Mouse (Mus musculus): Measurements from ENCODE around the gene Itgal.
"Not testable (repeated sequence)": the region's sequence is repeated elsewhere in the genome, so short reads cannot be mapped to it uniquely, and the experiment has no call there.

The Itgal gene

DNA sequence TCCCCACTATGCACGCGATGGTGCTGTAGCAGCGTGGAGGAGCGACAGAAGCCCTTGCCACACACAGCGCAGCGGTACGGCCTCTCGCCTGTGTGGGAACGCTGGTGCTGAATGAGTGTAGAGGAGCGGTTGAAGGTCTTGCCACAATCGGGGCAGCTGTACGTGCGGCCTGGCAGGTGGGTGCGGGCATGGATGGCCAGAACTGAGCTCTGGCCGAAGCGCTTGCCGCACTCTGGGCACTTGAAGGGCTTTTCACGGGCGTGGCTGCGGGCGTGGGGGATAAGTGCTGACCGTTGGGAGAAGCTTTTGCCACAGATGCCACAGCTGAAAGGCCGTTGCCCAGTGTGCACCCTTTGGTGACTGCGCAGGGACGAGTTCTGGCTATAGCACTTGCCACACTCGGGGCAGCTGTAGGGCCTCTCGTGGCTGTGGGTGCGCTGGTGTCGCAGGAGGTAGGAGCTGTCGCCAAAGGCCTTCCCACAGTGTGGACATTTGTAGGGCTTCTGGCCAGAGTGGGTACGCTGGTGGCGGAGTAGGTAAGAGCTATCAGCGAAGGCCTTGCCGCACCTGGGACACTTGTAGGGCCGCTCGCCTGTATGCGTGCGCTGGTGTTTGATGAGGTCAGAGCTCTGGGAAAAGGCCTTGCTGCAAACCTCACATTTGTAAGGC, 47.4 kb downstream of the Itgal start:
- DNase-seq: no peak

DNA sequence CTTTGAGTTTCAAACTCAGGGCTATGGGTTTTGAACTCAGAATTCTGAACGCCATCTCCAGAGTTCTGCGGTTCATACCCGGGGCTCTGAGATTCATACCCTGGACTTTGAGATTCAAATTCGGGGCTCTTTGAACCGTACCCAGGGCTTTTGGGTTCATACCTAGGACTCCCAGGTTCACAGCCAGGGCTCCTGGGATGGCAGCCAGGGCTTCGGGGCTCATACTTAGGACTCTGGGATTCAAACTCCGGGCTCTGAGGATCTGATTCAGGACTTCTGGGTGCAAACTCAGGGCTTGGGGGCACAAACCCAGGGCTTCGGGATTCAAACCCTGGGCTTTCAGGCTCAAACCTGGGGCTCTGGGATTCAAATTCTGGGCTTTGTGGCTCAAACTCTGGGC, 48.3 kb downstream of the Itgal start:
- peak; percentile 45 for DNase-seq

DNA sequence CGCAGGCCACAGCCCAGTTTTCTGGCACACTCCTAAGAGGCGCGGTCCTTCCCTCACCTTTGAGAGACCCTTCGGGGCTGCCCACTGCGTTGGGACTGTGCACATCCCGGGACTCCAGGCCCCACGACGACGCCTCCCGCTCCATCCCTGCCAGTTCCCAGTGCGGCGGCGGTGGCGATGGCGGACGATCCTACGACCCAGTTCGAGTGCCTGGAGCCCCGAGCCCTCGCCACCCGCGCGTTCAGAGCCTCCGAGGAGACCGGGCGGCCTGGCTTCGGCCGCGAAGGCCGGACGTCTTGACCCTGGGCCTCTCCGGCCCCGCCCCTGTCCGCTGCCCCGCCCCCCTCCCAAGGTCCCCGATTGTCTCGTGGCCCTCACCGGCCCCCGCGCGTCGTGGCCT, 49.0 kb downstream of the Itgal start:
- peak; percentile 88 for DNase-seq

DNA sequence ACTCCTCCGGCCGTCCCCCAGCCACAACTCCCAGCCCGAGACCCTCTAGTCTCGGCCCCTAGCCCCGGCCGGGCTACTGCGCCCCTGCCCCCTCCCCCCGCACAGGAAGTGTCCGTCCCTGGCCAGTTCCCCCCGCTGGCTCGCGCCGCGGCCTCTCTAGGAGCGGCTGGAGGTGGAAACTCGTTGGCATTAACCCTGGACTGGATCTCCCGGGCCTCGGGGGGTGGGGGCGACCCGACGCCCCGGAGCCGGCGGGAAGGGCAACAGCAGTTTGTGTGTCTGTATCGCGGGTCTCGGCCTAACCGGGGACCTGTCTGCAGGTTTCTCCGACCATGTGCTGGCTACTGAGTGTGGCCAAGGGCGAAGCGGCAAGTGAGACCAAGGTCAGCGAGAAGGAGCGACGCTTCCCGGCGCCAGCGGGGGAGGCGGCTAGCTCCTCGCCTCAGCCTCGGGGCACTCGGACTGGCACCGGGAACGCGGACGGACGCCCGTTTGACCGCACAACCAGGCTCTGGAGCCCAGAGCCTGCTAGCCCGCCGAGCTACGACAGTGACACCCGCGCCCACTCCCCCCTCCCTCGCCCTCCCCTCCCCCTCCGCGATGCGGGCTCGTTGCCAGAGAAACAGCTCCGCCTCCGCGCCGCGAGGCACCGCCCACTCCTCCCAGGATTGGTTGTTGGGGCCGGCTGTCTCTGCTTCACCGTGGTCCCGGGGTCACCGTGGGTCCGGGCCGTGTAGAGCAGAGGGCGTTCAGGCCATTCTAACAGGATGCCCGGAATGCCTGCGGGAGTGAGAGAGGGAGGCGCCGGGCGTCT, 49.7 kb downstream of the Itgal start, which contains the start of gene Zfp768:
Gene Zfp768, minus strand, starts transcription at position 78 of the 814 bp plus-strand sequence.
- DNase-seq: peak; percentile 98

DNA sequence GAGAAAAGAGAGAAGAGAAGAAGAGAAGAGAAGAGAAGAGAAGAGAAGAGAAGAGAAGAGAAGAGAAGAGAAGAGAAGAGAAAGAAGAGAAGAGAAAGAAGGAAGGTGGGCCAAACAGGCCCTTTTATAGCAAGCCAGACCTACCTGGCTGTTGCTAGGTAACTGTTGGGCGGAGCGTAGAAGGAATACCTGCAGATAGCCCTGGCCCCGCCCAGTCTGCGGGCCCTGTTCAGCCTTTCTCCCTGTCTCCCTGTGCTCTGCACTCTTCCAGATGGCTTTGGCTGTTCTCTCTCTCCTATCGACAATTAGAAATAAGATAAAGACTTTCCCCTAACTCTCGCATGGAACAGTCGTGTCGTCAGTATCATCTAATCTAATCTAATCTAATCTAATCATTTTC, 50.6 kb downstream of the Itgal start:
- peak; percentile 78 for DNase-seq

DNA sequence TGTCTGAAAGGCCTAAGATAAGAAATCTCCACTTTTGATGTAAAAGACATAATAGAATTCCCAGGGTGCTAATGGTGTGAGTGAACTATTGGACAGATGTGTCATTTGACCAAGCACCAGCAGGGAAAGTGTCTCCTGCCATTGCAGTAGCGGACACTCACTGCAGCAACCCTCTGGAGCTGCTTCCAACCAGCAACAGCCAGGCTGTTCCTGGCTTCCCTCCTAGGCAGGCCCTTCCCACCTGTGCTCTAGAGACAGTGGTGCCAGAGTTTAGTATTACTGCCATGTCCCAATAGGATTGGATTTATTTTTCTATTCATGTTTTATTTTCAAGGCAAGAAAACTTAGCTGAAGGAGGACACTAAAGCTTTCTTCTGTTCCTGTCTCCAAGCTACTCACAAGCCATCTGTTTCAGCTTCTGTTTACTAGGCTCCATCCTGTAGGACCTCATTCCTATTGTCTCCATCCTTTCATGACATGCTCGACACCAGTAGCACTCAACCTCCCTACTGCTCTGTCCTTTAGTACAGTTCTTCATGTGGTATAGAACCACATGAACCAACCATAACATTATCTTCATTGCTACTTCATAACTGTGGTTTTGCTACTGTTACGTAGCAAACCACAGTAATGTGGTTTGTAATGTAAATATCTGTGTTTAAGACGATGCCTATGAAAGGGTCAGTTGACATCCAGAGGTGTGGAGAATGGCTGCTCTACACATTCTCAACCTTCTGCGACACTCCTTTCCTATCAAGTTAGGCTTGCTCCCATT, 55.4 kb downstream of the Itgal start:
- DNase-seq: no peak

DNA sequence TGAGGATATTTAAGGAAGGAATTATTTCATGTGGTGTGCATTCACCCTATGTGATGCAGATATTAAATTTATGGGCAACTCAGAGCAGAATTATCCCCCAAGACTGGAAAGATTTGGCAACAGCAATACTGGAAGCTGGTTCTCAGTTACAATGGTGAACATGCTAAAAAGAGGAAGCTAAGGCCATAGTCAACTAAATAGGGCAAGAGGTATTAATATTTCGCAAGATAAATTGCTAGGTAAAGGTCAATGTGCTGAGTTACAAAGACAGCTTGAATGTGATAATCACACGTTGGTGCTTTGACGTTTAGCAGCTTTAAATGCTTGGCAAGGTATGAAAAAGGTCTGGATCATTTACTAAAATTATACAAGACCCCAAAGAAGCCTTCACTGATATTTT, 59.7 kb downstream of the Itgal start:
- no peak for DNase-seq

DNA sequence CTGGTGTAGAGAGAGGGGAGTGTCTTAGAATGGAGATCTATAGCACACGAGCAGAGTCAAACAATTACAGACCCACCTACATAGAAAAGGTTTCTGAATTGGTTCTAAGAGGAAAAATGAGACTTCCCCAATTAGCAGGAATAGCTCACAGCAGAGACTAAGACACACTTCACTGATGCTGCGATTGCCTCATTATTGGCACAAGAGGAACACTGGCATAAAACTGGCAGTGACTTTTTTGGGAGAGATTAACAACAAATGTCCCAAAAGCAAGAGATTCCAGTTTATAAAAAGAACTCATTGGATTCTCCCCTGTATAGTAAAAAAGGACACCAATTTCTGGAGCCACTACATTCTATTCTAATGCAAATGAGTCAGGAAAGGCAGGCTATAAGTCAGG, 61.8 kb downstream of the Itgal start:
- no peak for DNase-seq

DNA sequence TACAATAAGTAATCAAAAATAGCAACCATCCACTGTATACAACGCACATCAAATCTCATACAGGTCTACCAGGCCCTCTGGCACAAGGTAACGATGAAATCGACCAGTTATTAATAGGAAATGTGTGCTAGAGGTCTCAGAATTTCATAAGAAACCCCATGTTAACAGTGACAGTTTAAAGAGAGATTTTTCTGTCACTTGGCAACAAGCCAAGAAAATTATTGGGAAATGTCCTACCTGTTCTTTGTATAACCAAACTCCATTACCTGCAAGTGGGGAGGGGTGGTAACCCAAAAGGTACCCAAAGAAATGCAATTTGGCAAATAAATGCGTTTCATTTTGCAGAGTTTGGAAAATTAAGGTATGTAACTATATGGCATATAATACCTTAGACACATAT, 62.4 kb downstream of the Itgal start:
- DNase-seq: no peak

DNA sequence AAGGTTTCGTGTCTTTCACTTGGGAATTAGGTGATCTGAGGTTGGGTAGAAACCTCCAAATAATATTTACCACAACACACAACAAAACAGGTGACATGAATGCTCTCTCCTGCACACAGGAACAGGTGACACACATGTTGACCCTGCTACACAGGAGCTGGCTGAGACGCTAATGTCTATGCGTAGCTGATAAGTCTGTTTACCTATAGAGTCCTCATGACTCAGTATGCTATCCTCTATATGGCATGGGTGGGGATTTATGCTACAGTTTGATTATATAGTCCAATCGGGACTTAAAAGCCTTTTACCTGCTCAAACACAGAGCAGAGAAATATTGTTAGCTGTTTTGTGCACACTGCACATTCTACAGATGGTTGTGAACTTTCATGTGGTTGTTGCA, 64.2 kb downstream of the Itgal start:
- no peak for DNase-seq

DNA sequence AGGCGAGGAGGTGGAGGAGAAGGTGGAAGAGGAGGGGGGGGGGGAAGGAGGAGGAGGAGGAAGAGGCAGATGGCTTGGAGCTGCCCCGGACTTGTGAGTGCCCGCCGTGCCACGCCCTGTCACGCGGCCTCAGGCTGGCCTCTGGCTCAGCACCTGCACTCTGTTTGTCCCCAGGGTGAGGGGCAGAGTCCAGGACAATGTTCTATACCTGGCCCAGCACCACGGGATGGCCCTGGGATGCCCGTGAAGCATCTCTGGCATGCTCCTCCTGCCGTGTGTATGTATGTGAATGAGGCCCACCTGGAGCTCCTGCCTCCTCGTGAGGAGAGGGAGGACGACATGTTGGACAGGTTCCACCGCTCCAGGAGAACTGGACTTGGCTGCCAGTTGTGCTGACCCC, 65.4 kb downstream of the Itgal start:
- DNase-seq: peak; percentile 63

DNA sequence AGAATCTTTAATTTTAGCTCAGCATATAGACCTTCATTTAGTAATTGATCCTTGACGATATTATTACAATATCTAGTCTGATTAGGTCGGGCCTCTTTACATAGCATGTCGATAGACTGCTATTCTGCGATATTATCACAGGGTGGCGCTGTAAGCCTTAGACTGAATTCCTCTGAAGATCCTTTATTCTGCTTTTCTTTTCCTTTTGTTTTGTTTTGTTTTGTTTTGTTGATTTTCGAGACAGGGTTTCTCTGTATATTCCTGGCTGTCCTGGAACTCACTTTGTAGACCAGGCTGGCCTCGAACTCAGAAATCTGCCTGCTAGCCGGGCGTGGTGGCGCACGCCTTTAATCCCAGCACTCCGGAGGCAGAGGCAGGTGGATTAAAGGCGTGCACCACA, 66.4 kb downstream of the Itgal start:
- DNase-seq: peak; percentile 32

DNA sequence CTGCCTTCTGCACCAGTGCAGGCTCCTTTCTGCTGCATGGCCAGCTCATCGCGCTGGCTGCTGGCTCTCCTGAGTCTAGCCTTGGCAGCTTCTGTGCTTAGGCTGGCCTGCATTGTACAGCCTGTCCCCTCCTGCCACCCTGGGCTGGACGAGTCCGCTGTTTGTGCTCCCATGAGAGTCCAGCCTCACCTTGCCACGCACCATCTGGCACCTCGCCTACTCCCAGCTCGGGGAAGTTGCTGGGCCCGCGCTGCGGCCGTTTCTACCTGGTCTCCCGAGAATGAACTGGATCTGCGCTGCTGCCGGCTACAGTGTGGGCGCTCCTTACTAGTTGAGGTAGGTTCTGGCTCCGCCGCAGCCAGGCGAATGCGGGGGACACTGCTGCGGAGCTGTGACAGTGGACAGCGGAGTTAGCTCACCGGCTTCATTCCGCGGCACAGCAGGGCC, 67.4 kb downstream of the Itgal start:
- peak; percentile 61 for DNase-seq

DNA sequence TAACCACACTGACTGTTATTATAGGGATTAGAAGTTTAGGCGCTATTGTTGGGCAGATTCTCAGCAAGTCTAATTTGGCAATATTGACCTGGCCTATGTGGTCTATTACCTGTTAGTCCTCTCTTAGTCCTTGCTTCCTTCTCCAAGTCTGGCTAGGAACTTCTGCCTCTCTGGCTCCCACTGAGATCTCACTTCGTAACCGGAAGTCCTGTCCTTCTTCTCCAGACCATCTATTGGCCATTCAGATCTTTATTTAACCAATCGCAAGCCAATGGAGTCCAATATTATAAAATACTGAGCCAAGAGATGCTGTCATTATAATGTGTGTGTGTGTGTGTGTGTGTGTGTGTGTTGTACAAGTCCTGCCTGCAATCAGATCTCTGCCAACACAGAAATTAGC, 68.1 kb downstream of the Itgal start:
- no peak for DNase-seq

DNA sequence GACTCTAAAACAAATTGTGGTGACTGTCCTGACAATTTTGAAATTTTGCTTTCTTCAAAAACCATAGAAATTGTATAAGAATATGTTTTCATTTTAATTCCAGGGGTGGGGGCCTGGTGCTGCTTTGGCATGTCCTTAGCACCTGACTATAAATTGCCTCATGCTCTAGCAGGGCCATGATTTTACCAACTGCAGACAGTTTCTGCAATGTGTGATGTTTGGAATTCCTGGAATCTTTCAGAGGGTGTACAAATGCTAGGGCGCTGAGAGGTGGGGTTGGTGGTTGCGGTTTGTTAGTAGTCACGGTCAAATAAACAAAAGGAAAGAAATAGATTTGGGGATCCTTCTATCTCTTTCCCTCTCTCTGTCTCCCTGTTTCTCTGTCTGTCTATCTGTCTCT, 70.2 kb downstream of the Itgal start:
- DNase-seq: no peak

DNA sequence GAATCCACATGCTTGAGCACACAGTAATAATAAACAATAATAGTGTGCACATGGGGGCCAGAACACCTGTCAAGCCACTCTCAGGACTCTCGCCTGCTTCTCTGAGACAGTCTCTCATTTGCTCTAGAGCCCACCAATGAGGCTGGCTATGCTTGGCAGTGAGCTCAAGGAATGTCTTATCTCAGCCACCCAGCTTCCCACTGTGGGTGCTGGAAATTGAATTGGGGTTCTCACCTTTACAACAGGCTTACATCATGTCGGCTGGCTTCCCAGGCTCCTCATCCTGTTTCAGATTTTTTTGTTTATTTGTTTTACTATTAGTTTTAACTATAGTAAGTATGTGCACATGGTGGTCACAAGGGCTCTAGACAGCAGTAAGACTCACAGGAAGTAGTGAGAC, 75.2 kb downstream of the Itgal start:
- DNase-seq: no peak

DNA sequence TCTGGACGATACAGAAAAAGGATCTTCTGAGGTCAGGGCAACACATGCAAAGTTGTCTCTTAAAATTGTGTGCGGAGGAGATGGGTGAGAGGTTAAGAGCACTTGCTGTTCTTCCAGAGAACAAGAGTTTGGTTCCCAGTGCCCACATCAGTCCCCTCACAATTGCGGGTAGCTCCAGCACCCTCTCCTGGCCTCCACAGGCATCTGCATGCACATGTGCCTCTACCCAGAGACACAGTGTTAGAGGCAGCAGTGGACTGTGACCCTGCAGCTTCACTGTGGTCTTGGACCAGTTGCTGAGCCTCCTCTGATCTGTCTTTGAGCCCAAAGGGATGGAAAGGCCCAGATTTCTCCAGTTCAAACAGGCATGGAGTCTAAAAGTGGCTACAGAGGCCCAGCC, 75.8 kb downstream of the Itgal start:
- DNase-seq: not testable (repeated sequence)

DNA sequence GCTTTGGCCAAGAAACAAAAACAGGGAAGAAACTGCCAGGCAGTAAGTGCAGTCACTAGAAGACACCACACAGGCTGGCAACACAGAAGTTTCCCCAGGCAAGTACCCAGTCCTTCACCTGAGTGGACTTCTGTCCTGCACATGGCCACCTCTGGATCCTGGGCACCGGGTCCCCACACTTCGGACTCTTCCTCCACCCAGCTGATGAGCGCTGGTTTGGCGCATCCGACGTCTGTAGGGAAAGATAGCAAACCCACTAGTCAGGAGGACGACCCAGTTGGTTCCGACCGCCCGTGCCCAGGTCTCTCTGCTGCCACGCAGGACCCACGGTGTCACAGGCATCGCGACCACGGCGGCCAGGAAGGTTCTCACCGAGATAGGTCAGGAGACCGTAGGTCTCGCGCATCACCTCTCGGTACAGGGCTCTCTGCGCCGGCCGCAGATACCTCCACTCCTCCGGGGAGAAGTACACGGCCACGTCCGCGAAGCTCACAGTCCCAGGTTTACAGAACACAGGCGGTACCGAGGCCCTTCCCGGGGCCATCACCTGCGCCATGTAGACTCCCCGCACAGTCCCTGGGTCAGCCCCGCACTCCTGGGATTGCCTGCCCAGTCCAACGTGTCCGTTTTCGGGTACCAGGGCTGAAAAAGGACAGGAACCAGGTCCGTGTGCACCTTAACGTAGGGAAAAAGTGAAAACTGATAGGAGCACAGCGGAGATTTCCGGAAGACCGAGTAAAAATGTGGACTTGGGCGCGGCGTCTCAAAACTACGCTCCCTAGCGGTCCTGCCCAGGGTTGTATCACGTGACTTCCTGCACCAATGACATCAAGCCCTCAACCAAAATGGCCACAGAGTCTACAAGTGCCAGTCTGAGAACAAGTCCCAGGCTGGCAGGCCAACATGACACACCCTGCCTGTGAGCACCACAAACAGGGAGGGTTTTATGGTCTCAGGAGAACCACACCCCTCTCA, 79.5 kb downstream of the Itgal start, which contains the start of gene Zfp747:
Gene Zfp747, minus strand, starts transcription at position 780 of the 975 bp plus-strand sequence.
- peak; percentile 96 for DNase-seq

DNA sequence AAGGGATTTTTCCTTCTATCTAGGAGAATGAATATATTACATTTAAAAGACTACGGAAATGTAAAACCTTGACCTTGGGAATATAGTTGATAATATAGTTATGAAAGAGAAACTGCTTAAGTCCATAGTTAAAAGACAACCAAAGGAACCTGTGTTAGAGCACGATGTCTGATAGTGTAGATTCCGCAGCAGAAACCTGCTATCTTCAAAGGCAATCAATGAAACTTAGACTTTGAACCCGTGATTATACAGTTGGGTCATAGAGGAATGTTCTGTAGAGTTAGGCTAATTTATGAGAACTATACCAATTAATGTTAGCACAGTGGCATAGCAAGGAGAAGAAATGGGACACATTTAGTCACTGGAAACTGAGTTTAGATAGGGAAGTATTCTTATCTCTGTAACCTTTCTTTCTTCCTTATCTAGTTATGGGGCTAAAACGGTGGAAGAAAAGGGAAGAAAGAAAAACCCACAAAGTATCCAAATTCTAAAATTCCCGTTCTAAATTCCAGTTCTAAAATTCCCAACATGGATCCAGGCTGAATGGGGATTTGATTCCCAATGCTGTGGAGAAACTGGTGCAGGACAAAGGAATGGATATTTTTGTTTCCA, 82.4 kb downstream of the Itgal start:
- DNase-seq: no peak

Measured in kidney, adult 18-20 months (tissue).